In genomic region chr3:105894601-105895592, GRCm38 (mm10) we compare ENCODE assay signal across 8 mouse cellular contexts. TPM values are rescaled to one million over a fixed set of nuclear protein-coding genes. Genes with fewer than 3 reads are reported as not detected.
DNase-seq lines count a peak whose midpoint lies in the region; ATAC-seq and TF ChIP-seq lines count a peak whose summit lies in the region.

No protein-coding gene starts in this region.

- TF ChIP-seq POLR2A in myocyte (IDR thresholded peaks at IDR 0.05; ENCODE audit: insufficient read length, low read depth), result no peak

- peak; percentile 44; the same call in 1 of the 2 replicates for ATAC-seq in forebrain, embryonic 16.5 days
- ATAC-seq in forebrain, embryonic 13.5 days, result no peak
- ATAC-seq in intestine, embryonic 15.5 days, result peak; percentile 84
- ATAC-seq in limb, embryonic 11.5 days (ENCODE audit: insufficient number of reproducible peaks, low FRiP score, low TSS enrichment, low read depth), result no peak

- H3ac ChIP-seq in myocyte (ENCODE audit: control insufficient read depth, insufficient read length), result no peak overlapping the region

- no peaks in the 10 kb centered on the region for H3K9me3 ChIP-seq in forebrain, embryonic 16.5 days (ENCODE audit: control insufficient read depth, low read length)
- no peaks in the 10 kb centered on the region for H3K9me3 ChIP-seq in forebrain, embryonic 13.5 days (replicated peaks)
- no peaks in the 10 kb centered on the region for H3K9me3 ChIP-seq in intestine, embryonic 15.5 days
- no peaks in the 10 kb centered on the region for H3K9me3 ChIP-seq in limb, embryonic 11.5 days (ENCODE audit: control insufficient read depth, low read length)

- no peak overlapping the region for H3K4me2 ChIP-seq in forebrain, embryonic 16.5 days (ENCODE audit: low read length)
- no peak overlapping the region for H3K4me2 ChIP-seq in forebrain, embryonic 13.5 days
- H3K4me2 ChIP-seq in intestine, embryonic 15.5 days (replicated peaks), result no peak overlapping the region; the same call in 1 of the 2 replicates
- H3K4me2 ChIP-seq in limb, embryonic 11.5 days (ENCODE audit: low read depth, severe bottlenecking), result no peak overlapping the region
- H3K4me2 ChIP-seq in myocyte (ENCODE audit: low read depth), result peak overlapping the region; percentile 55

- peak; percentile 98 to 100 for DNase-seq in adrenal gland, postnatal 36 days
- peak; percentile 90 for DNase-seq in gastrocnemius, adult 18-20 months (ENCODE audit: low spot score)
- DNase-seq in limb, embryonic 11.5 days (ENCODE audit: low spot score), result peak; percentile 41
- DNase-seq in testis, postnatal 14 days (ENCODE audit: low spot score), result peak; percentile 77

- 75% methylated on average over 23 of the region's 23 CpGs for WGBS in forebrain, embryonic 16.5 days
- WGBS in forebrain, embryonic 13.5 days, result 78% methylated on average over 23 of the region's 23 CpGs
- 60% methylated on average over 23 of the region's 23 CpGs for WGBS in intestine, embryonic 15.5 days
- 77% methylated on average over 23 of the region's 23 CpGs for WGBS in limb, embryonic 11.5 days

- H3K27ac ChIP-seq in forebrain, embryonic 16.5 days (ENCODE audit: low read length), result no peak overlapping the region
- H3K27ac ChIP-seq in forebrain, embryonic 13.5 days, result no peak overlapping the region
- H3K27ac ChIP-seq in intestine, embryonic 15.5 days, result peak overlapping the region; percentile 59
- H3K27ac ChIP-seq in limb, embryonic 11.5 days (replicated peaks; ENCODE audit: low read depth, low read length), result no peak overlapping the region

- H3K9ac ChIP-seq in forebrain, embryonic 16.5 days (replicated peaks; ENCODE audit: low read depth, low read length), result no peak overlapping the region
- no peak overlapping the region for H3K9ac ChIP-seq in forebrain, embryonic 13.5 days
- no peak overlapping the region for H3K9ac ChIP-seq in intestine, embryonic 15.5 days
- H3K9ac ChIP-seq in limb, embryonic 11.5 days (ENCODE audit: low read length), result no peak overlapping the region

- no peaks in the 10 kb centered on the region for H3K27me3 ChIP-seq in forebrain, embryonic 16.5 days (replicated peaks; ENCODE audit: control insufficient read depth, insufficient read depth, low read length)
- H3K27me3 ChIP-seq in forebrain, embryonic 13.5 days, result no peaks in the 10 kb centered on the region
- no peaks in the 10 kb centered on the region for H3K27me3 ChIP-seq in intestine, embryonic 15.5 days (replicated peaks)
- no peaks in the 10 kb centered on the region for H3K27me3 ChIP-seq in limb, embryonic 11.5 days (ENCODE audit: control insufficient read depth, insufficient read depth, low read length)
- H3K27me3 ChIP-seq in myocyte (ENCODE audit: control insufficient read depth, insufficient read depth, insufficient read length), result no peaks in the 10 kb centered on the region

- H3K36me3 ChIP-seq in forebrain, embryonic 16.5 days (ENCODE audit: control insufficient read depth, insufficient read depth), result no peaks in the 10 kb centered on the region
- no peaks in the 10 kb centered on the region for H3K36me3 ChIP-seq in forebrain, embryonic 13.5 days (ENCODE audit: poor library complexity, severe bottlenecking)
- no peaks in the 10 kb centered on the region for H3K36me3 ChIP-seq in intestine, embryonic 15.5 days
- no peaks in the 10 kb centered on the region for H3K36me3 ChIP-seq in limb, embryonic 11.5 days (ENCODE audit: control insufficient read depth, insufficient read depth, low read length)
- H3K36me3 ChIP-seq in myocyte (ENCODE audit: control insufficient read depth, insufficient read depth), result no peaks in the 10 kb centered on the region

- H3K4me3 ChIP-seq in forebrain, embryonic 16.5 days (replicated peaks; ENCODE audit: low read length), result no peak overlapping the region
- H3K4me3 ChIP-seq in forebrain, embryonic 13.5 days, result no peak overlapping the region
- H3K4me3 ChIP-seq in intestine, embryonic 15.5 days (replicated peaks), result no peak overlapping the region
- no peak overlapping the region for H3K4me3 ChIP-seq in limb, embryonic 11.5 days (ENCODE audit: low read depth, low read length)
- H3K4me3 ChIP-seq in myocyte, result no peak overlapping the region

- no peaks in the 10 kb centered on the region for H3K79me2 ChIP-seq in myocyte (ENCODE audit: control insufficient read depth, insufficient read depth)

- H3K4me1 ChIP-seq in forebrain, embryonic 16.5 days (replicated peaks; ENCODE audit: control insufficient read depth, insufficient read depth, low read length), result no peaks in the 10 kb centered on the region
- peaks cover 10% of the 10 kb centered on the region for H3K4me1 ChIP-seq in forebrain, embryonic 13.5 days
- H3K4me1 ChIP-seq in intestine, embryonic 15.5 days (replicated peaks), result peaks cover 22% of the 10 kb centered on the region
- H3K4me1 ChIP-seq in limb, embryonic 11.5 days (ENCODE audit: control insufficient read depth, insufficient read depth, low read length), result peaks cover 4% of the 10 kb centered on the region; the same call in 1 of the 2 replicates

TF ChIP-seq in myocyte, 11 proteins besides CTCF, POLR2A, EP300 and RAD21:
- TF ChIP-seq SRF (IDR thresholded peaks at IDR 0.05; ENCODE audit: control insufficient read depth, insufficient read length, low read depth), result no peak
- TF ChIP-seq MYOD1 (IDR thresholded peaks at IDR 0.05; ENCODE audit: control insufficient read depth in 1 of 3, insufficient read length in 2 of 3, low read depth in 2 of 3), result no peak
- peak; percentile 66; the same call in 1 of the 2 replicates for TF ChIP-seq CEBPB (IDR thresholded peaks at IDR 0.05; ENCODE audit: insufficient read depth, poor library complexity, severe bottlenecking)
- no peak for TF ChIP-seq USF1 (IDR thresholded peaks at IDR 0.05; ENCODE audit: low read depth)
- TF ChIP-seq TCF12 (IDR thresholded peaks at IDR 0.05; ENCODE audit: insufficient read depth, poor library complexity, severe bottlenecking), result no peak
- TF ChIP-seq E2F4 (IDR thresholded peaks at IDR 0.05; ENCODE audit: insufficient read depth), result no peak

RNA-seq across cellular contexts. Expression of gene Tmigd3, which starts 24.2 kb away (rescaled TPM):
- polyA plus RNA-seq in forebrain, embryonic 16.5 days (2015; fragmentation: Nextera tagmentation; extraction: Ambion mirVana), result 0.58 TPM in 1 of 2 replicates, not detected in the other
- not detected in 2 replicates for polyA plus RNA-seq in forebrain, embryonic 13.5 days (2015; fragmentation: Nextera tagmentation; extraction: Ambion mirVana)
- total RNA-seq in adrenal gland, postnatal 36 days (2021), result under 1 TPM in 1 of 2 experiments, not detected in 1; 0.33 TPM
- total RNA-seq in gastrocnemius, adult 18-20 months (2021), result not detected
- polyA plus RNA-seq in intestine, embryonic 15.5 days (2015; fragmentation: Nextera tagmentation; extraction: Ambion mirVana), result 0.24 and 0.52 TPM in 2 replicates
- polyA plus RNA-seq in limb, embryonic 11.5 days (2014; fragmentation: Nextera tagmentation; extraction: Ambion mirVana), result 0.25 TPM in 1 of 2 replicates, not detected in the other
- 0.48 TPM for polyA plus RNA-seq in myocyte (2012; fragmentation: generic; extraction: Trizol)

RNA-seq across cellular contexts. Expression of gene Adora3, which starts 24.2 kb away (rescaled TPM):
- polyA plus RNA-seq in forebrain, embryonic 16.5 days (2015; fragmentation: Nextera tagmentation; extraction: Ambion mirVana), result 0.11 TPM in 1 of 2 replicates, not detected in the other
- polyA plus RNA-seq in forebrain, embryonic 13.5 days (2015; fragmentation: Nextera tagmentation; extraction: Ambion mirVana), result 0.12 and 0.14 TPM in 2 replicates
- total RNA-seq in adrenal gland, postnatal 36 days (2021), result under 1 TPM in 1 of 2 experiments, not detected in 1; 0.40 TPM
- not detected for total RNA-seq in gastrocnemius, adult 18-20 months (2021)
- polyA plus RNA-seq in intestine, embryonic 15.5 days (2015; fragmentation: Nextera tagmentation; extraction: Ambion mirVana), result 0.15 and 0.39 TPM in 2 replicates
- 0.16 TPM in 1 of 2 replicates, not detected in the other for polyA plus RNA-seq in limb, embryonic 11.5 days (2014; fragmentation: Nextera tagmentation; extraction: Ambion mirVana)
- not detected for polyA plus RNA-seq in myocyte (2012; fragmentation: generic; extraction: Trizol)

RNA-seq across cellular contexts. Expression of gene I830077J02Rik, which starts 37.6 kb away (rescaled TPM):
- polyA plus RNA-seq in forebrain, embryonic 16.5 days (2015; fragmentation: Nextera tagmentation; extraction: Ambion mirVana), result 0.34 TPM in 1 of 2 replicates, not detected in the other
- polyA plus RNA-seq in forebrain, embryonic 13.5 days (2015; fragmentation: Nextera tagmentation; extraction: Ambion mirVana), result 0.21 and 0.28 TPM in 2 replicates
- under 1 TPM; 0.66 to 0.76 TPM for total RNA-seq in adrenal gland, postnatal 36 days (2021)
- total RNA-seq in gastrocnemius, adult 18-20 months (2021), result under 1 TPM; 0.07 to 0.34 TPM
- polyA plus RNA-seq in intestine, embryonic 15.5 days (2015; fragmentation: Nextera tagmentation; extraction: Ambion mirVana), result 1.5 and 1.7 TPM in 2 replicates
- polyA plus RNA-seq in limb, embryonic 11.5 days (2014; fragmentation: Nextera tagmentation; extraction: Ambion mirVana), result 0.60 and 0.68 TPM in 2 replicates
- 0.07 TPM for polyA plus RNA-seq in myocyte (2012; fragmentation: generic; extraction: Trizol)

Comparison
In these comparisons a context has a peak if more than half of its experiments do, and no peak if none do; other contexts are left out.
1. ATAC-seq: peak in forebrain, embryonic 16.5 days (single experiment) and intestine, embryonic 15.5 days (single experiment); none in forebrain, embryonic 13.5 days (single experiment) and limb, embryonic 11.5 days (single experiment).
2. DNase-seq: peak in every context shown above with its lines; median percentile 99 in adrenal gland, postnatal 36 days; 90 in gastrocnemius, adult 18-20 months; 77 in testis, postnatal 14 days; 41 in limb, embryonic 11.5 days.